Mouse (Mus musculus) neural tube, embryonic 11.5 days (tissue): ENCODE measurements at regions not wholly inside any gene's neighbourhood (a gene's known extent, or its start where the extent isn't known, plus 50 kb on each side); places are given as distances from the start of the nearest gene placed in this dataset.

Experiments
- ATAC-seq: fragments of 200-750 bp; cut with Nextera tagmentation; 2 replicates; pipeline ENCODE4 v1.8.0; 2017; ENCODE audit warnings: moderate number of reproducible peaks, mild to moderate bottlenecking, moderate TSS enrichment, moderate library complexity; ENCODE audit not compliant: insufficient read depth, low FRiP score, low TSS enrichment
- DNase-seq: peaks from one replicate; pipeline ENCODE4 v3.0.0-alpha.2; 2015; ENCODE audit warnings: low spot score
- H3K27ac ChIP-seq: fragments of 300-500 bp; sonication (generic); 2 replicates; pipeline ENCODE4 v1.5.1; 2014; ENCODE audit warnings: low read depth, mild to moderate bottlenecking, low read length
- H3K27me3 ChIP-seq: fragments of 300-500 bp; sonication (generic); 2 replicates; pipeline ENCODE4 v1.6.1; 2014; ENCODE audit warnings: mild to moderate bottlenecking, low read length, mixed read lengths; ENCODE audit not compliant: control insufficient read depth, insufficient read depth
- H3K36me3 ChIP-seq: fragments of 300-500 bp; sonication (generic); 2 replicates; pipeline ENCODE4 v1.6.1; 2014; ENCODE audit warnings: mild to moderate bottlenecking, low read length, moderate library complexity, mixed read lengths; ENCODE audit not compliant: control insufficient read depth, insufficient read depth
- H3K4me1 ChIP-seq: fragments of 300-500 bp; sonication (generic); 2 replicates; pipeline ENCODE4 v1.6.1; 2014; ENCODE audit warnings: low read length, mixed read lengths; ENCODE audit not compliant: control insufficient read depth, insufficient read depth
- H3K4me2 ChIP-seq: fragments of 300-500 bp; sonication (generic); 2 replicates; pipeline ENCODE4 v1.6.1; 2014; ENCODE audit warnings: low read depth, mild to moderate bottlenecking, moderate library complexity
- H3K4me3 ChIP-seq: fragments of 300-500 bp; sonication (generic); 2 replicates; pipeline ENCODE4 v1.5.1; 2014; ENCODE audit warnings: low read depth, low read length
- H3K9ac ChIP-seq: fragments of 300-500 bp; sonication (generic); 2 replicates; pipeline ENCODE4 v1.6.1; 2014; ENCODE audit warnings: mild to moderate bottlenecking, low read length
- H3K9me3 ChIP-seq: fragments of 300-500 bp; sonication (generic); 2 replicates; pipeline ENCODE4 v1.6.1; 2016; ENCODE audit warnings: low read length; ENCODE audit not compliant: control insufficient read depth
- WGBS: fragments of 180-500 bp; shearing (Covaris S2); extraction: QIAGEN DNeasy Blood & Tissue Kit; methylation state at CpG from one replicate; pipeline ENCODE4 v1.1.7; 2014; 5-methylcytosine and 5-hydroxymethylcytosine counted together

- H3K4me2 ChIP-seq: no peak overlapping the region
- 78% methylated on average over 8 of the region's 8 CpGs for WGBS
Measured at GRCm38 (mm10) chr1:45679964-45680709, 114.8 kb upstream of the Wdr75 start.

GRCm38 (mm10) chr1:45700893-45701292 lies 94.1 kb upstream of the Wdr75 start:
- 53% methylated on average over 1 of the region's 1 CpGs for WGBS
- no peak for DNase-seq
- Histone ChIP-seq H3K9me3 (no peaks in the 10 kb centered on the region), H3K4me3 (no peak overlapping the region), H3K4me2 (no peak overlapping the region), H3K9ac (no peak overlapping the region), H3K27ac (no peak overlapping the region), H3K4me1 (no peaks in the 10 kb centered on the region), H3K27me3 (no peaks in the 10 kb centered on the region), H3K36me3 (no peaks in the 10 kb centered on the region)
- ATAC-seq: no peak

More at GRCm38 (mm10) chr1:45679964-45680709, 114.8 kb upstream of the Wdr75 start:
- no peak overlapping the region for H3K9ac ChIP-seq
- no peak overlapping the region for H3K27ac ChIP-seq
- H3K4me3 ChIP-seq: no peak overlapping the region
- no peak for ATAC-seq
- H3K9me3 ChIP-seq: no peaks in the 10 kb centered on the region
- DNase-seq: no peak
- H3K36me3 ChIP-seq: no peaks in the 10 kb centered on the region
- H3K27me3 ChIP-seq: no peaks in the 10 kb centered on the region
- no peaks in the 10 kb centered on the region for H3K4me1 ChIP-seq

- DNase-seq (no peak), ATAC-seq (no peak)
- no peak overlapping the region for H3K4me3 ChIP-seq
- H3K9me3 ChIP-seq: no peaks in the 10 kb centered on the region
- H3K36me3 ChIP-seq: no peaks in the 10 kb centered on the region
- WGBS: 100% methylated on average over 1 of the region's 1 CpGs
- H3K27ac ChIP-seq: no peak overlapping the region
- no peaks in the 10 kb centered on the region for H3K4me1 ChIP-seq
- no peak overlapping the region for H3K9ac ChIP-seq
- H3K4me2 ChIP-seq: no peak overlapping the region
- no peaks in the 10 kb centered on the region for H3K27me3 ChIP-seq
Measured at GRCm38 (mm10) chr1:45701516-45701915, 93.5 kb upstream of the Wdr75 start.

GRCm38 (mm10) chr1:45723369-45723768 lies 71.6 kb upstream of the Wdr75 start:
- H3K27ac ChIP-seq: no peak overlapping the region
- no peak for DNase-seq
- whole genome bisulfite sequencing: 97% methylated on average over 2 of the region's 2 CpGs
- ATAC-seq: no peak
- H3K36me3 ChIP-seq: no peaks in the 10 kb centered on the region
- H3K4me2 ChIP-seq: no peak overlapping the region
- no peak overlapping the region for H3K4me3 ChIP-seq
- no peaks in the 10 kb centered on the region for H3K27me3 ChIP-seq
- no peak overlapping the region for H3K9ac ChIP-seq
- no peaks in the 10 kb centered on the region for H3K4me1 ChIP-seq
- no peaks in the 10 kb centered on the region for H3K9me3 ChIP-seq

GRCm38 (mm10) chr1:45732958-45733357 lies 62.0 kb upstream of the Wdr75 start:
- H3K36me3 ChIP-seq: no peaks in the 10 kb centered on the region
- no peak overlapping the region for H3K4me2 ChIP-seq
- ATAC-seq (no peak), DNase-seq (no peak)
- WGBS: 89% methylated on average over 3 of the region's 3 CpGs
- H3K9me3 ChIP-seq: no peaks in the 10 kb centered on the region
- no peak overlapping the region for H3K9ac ChIP-seq
- no peaks in the 10 kb centered on the region for H3K4me1 ChIP-seq
- H3K27ac ChIP-seq: no peak overlapping the region
- H3K27me3 ChIP-seq: no peaks in the 10 kb centered on the region
- H3K4me3 ChIP-seq: no peak overlapping the region

- no peaks in the 10 kb centered on the region for H3K9me3 ChIP-seq
- H3K9ac ChIP-seq: no peak overlapping the region
- H3K4me2 ChIP-seq: no peak overlapping the region
- no peak for DNase-seq
- 91% methylated on average over 1 of the region's 1 CpGs for WGBS
- no peak for ATAC-seq
- H3K4me3 ChIP-seq: no peak overlapping the region
- no peaks in the 10 kb centered on the region for H3K4me1 ChIP-seq
- H3K36me3 ChIP-seq: no peaks in the 10 kb centered on the region
- H3K27me3 ChIP-seq: no peaks in the 10 kb centered on the region
- H3K27ac ChIP-seq: no peak overlapping the region
Measured at GRCm38 (mm10) chr1:45745136-45745535, 49.8 kb upstream of the Wdr75 start.
